Mouse (Mus musculus) thymus, adult 2 months (tissue): Measurements from ENCODE around the gene Atp13a3.

Experiments used
- CTCF ChIP-seq: fragments of 200-500 bp; IDR thresholded peaks from 2 replicates; pipeline ENCODE4 v1.5.1; 2012; ENCODE audit warnings: mild to moderate bottlenecking, control low read depth, low read length, moderate library complexity, borderline replicate concordance; ENCODE audit not compliant: control insufficient read depth, poor library complexity, insufficient read depth; ENCODE audit errors: extremely low read depth
- POLR2A ChIP-seq: fragments of 200-500 bp; IDR thresholded peaks from 2 replicates; pipeline ENCODE4 v1.6.1; 2012; ENCODE audit warnings: mild to moderate bottlenecking, low read length, control low read depth, moderate library complexity; ENCODE audit not compliant: control insufficient read depth, poor library complexity, insufficient read depth; ENCODE audit errors: extremely low read depth

- TF ChIP-seq CTCF (no peak), POLR2A (no peak)
These were observed 115.3 kb downstream of the Atp13a3 start for GRCm38 (mm10) chr16:30290436-30290835.
